ENCODE assay signal across 14 mouse cellular contexts in the genomic region with DNA sequence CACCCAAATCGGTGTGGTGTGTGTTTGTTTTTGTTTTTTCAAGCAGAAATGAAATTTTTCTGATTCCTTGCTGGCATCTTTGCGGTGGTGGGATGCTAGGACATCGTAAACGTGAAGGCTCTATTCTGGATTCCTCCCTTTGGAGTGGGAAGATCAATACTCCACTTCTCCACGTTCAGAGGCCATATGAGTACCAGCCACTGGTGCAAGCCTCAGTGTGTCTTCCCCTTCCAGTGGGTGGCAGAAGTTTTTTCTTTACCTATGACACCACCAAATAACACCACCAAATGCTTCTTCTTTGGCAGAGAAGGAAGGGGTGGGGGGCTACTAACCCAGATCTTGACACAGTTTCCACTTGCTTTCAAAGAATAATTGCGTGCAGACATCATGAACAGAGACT. TPM values are rescaled to one million over a fixed set of nuclear protein-coding genes. Genes with fewer than 3 reads are reported as not detected.
DNase-seq lines count a peak whose midpoint lies in the region; ATAC-seq lines count a peak whose summit lies in the region.
"Had no signal": no experiment of that assay in that cellular context is flagged by ENCODE, and none has a peak within 500 bp of the region (broad histone marks: within the 10 kb centered on the region; RNA-seq: fewer than 3 reads in every experiment).

No protein-coding gene starts in this region.

- WGBS in heart, embryonic 15.5 days: 18% methylated on average over 6 of the region's 6 CpGs
- 2% methylated on average over 6 of the region's 6 CpGs for WGBS in lung, embryonic 16.5 days
- WGBS in intestine, embryonic 14.5 days: 6% methylated on average over 6 of the region's 6 CpGs
- 13% methylated on average over 6 of the region's 6 CpGs for WGBS in stomach, embryonic 15.5 days

- H3K9me3 ChIP-seq in heart, embryonic 15.5 days (replicated peaks): no peaks in the 10 kb centered on the region
- no peaks in the 10 kb centered on the region for H3K9me3 ChIP-seq in lung, embryonic 16.5 days (ENCODE audit: control insufficient read depth, low read length)
- H3K9me3 ChIP-seq in intestine, embryonic 14.5 days (ENCODE audit: control insufficient read depth, low read length): no peaks in the 10 kb centered on the region
- H3K9me3 ChIP-seq in stomach, embryonic 15.5 days: no peaks in the 10 kb centered on the region
- H3K9me3 ChIP-seq: forebrain, embryonic 12.5 days; liver, embryonic 13.5 days had no signal

- no peaks in the 10 kb centered on the region for H3K36me3 ChIP-seq in heart, embryonic 15.5 days
- no peaks in the 10 kb centered on the region for H3K36me3 ChIP-seq in lung, embryonic 16.5 days (ENCODE audit: control insufficient read depth, insufficient read depth, low read length)
- no peaks in the 10 kb centered on the region for H3K36me3 ChIP-seq in intestine, embryonic 14.5 days (ENCODE audit: control insufficient read depth, insufficient read depth, low read length)
- H3K36me3 ChIP-seq in stomach, embryonic 15.5 days: no peaks in the 10 kb centered on the region
- H3K36me3 ChIP-seq: forebrain, embryonic 12.5 days; liver, embryonic 13.5 days had no signal

- H3K4me1 ChIP-seq in heart, embryonic 15.5 days (replicated peaks): peaks cover 35% of the 10 kb centered on the region
- peaks cover 32% of the 10 kb centered on the region for H3K4me1 ChIP-seq in lung, embryonic 16.5 days (replicated peaks; ENCODE audit: control insufficient read depth, insufficient read depth, low read length)
- peaks cover 20% of the 10 kb centered on the region; the same call in 1 of the 2 replicates for H3K4me1 ChIP-seq in intestine, embryonic 14.5 days (replicated peaks; ENCODE audit: control insufficient read depth, insufficient read depth, low read length)
- H3K4me1 ChIP-seq in stomach, embryonic 15.5 days: peaks cover 16% of the 10 kb centered on the region

- peak overlapping the region; percentile 71 for H3K4me2 ChIP-seq in heart, embryonic 15.5 days
- H3K4me2 ChIP-seq in lung, embryonic 16.5 days (ENCODE audit: low read depth, low read length): peak overlapping the region; percentile 75
- peak overlapping the region; percentile 63 for H3K4me2 ChIP-seq in intestine, embryonic 14.5 days (ENCODE audit: low read length)
- H3K4me2 ChIP-seq in stomach, embryonic 15.5 days: peak overlapping the region; percentile 83

- peaks cover 95% of the 10 kb centered on the region for H3K27me3 ChIP-seq in heart, embryonic 15.5 days
- H3K27me3 ChIP-seq in lung, embryonic 16.5 days (ENCODE audit: control insufficient read depth, insufficient read depth, low read depth, low read length): peaks cover 94% of the 10 kb centered on the region
- peaks cover 98% of the 10 kb centered on the region for H3K27me3 ChIP-seq in intestine, embryonic 14.5 days (replicated peaks; ENCODE audit: control insufficient read depth, insufficient read depth, low read length)
- H3K27me3 ChIP-seq in stomach, embryonic 15.5 days (replicated peaks): peaks cover 86% of the 10 kb centered on the region

- H3K9ac ChIP-seq in heart, embryonic 15.5 days: no peak overlapping the region
- H3K9ac ChIP-seq in lung, embryonic 16.5 days (ENCODE audit: low read length): peak overlapping the region; percentile 61; the same call in 1 of the 2 replicates
- H3K9ac ChIP-seq in intestine, embryonic 14.5 days (ENCODE audit: low read length): no peak overlapping the region
- no peak overlapping the region for H3K9ac ChIP-seq in stomach, embryonic 15.5 days
- H3K9ac ChIP-seq: forebrain, embryonic 12.5 days had no signal

- DNase-seq in heart, adult 9 months (ENCODE audit: low spot score in 2 of 2): no peak
- DNase-seq in lung, postnatal 10 days: no peak
- DNase-seq in intestine, embryonic 14.5 days (ENCODE audit: low spot score): no peak
- DNase-seq in adrenal gland, adult 2 months: no peak
- DNase-seq: cerebellum, adult 9-11 months; liver, embryonic 13.5 days; thymus, adult 2 months had no signal

- H3K27ac ChIP-seq in heart, embryonic 15.5 days: no peak overlapping the region
- H3K27ac ChIP-seq in lung, embryonic 16.5 days (ENCODE audit: low read length): no peak overlapping the region
- no peak overlapping the region for H3K27ac ChIP-seq in intestine, embryonic 14.5 days (ENCODE audit: low read depth)
- 0 out of 2 replicates have a peak overlapping the region, but pooled peaks have one; percentile 54 for H3K27ac ChIP-seq in stomach, embryonic 15.5 days
- H3K27ac ChIP-seq: forebrain, embryonic 12.5 days; liver, embryonic 13.5 days had no signal

- peak overlapping the region; percentile 43; the same call in 1 of the 2 replicates for H3K4me3 ChIP-seq in heart, embryonic 15.5 days
- H3K4me3 ChIP-seq in lung, embryonic 16.5 days (ENCODE audit: low read length): peak overlapping the region; percentile 48
- peak overlapping the region; percentile 33 for H3K4me3 ChIP-seq in intestine, embryonic 14.5 days (ENCODE audit: low read depth, low read length)
- H3K4me3 ChIP-seq in stomach, embryonic 15.5 days (replicated peaks): peak overlapping the region; percentile 44

- no peak for ATAC-seq in heart, embryonic 15.5 days (replicated peaks; ENCODE audit: insufficient number of reproducible peaks, insufficient read depth, low FRiP score, low read depth)
- no peak for ATAC-seq in lung, embryonic 16.5 days (ENCODE audit: low read depth)
- ATAC-seq in intestine, embryonic 14.5 days (replicated peaks; ENCODE audit: low FRiP score, low TSS enrichment, low read depth): no peak
- no peak for ATAC-seq in stomach, embryonic 15.5 days (ENCODE audit: insufficient read depth, low FRiP score, low read depth)
- no peak for ATAC-seq in cerebellum, adult (ENCODE audit: insufficient number of reproducible peaks, low FRiP score, low TSS enrichment)

RNA-seq across cellular contexts. Expression of a gene that starts 1.5 kb away (rescaled TPM):
- polyA plus RNA-seq in heart, embryonic 15.5 days (2015; fragmentation: Nextera tagmentation; extraction: Ambion mirVana): 0.34 and 0.94 TPM in 2 replicates
- 3.1 and 3.3 TPM in 2 replicates for polyA plus RNA-seq in lung, embryonic 16.5 days (2015; fragmentation: Nextera tagmentation; extraction: Ambion mirVana)
- 6.5 and 7.7 TPM in 2 replicates for polyA plus RNA-seq in intestine, embryonic 14.5 days (2014; fragmentation: Nextera tagmentation; extraction: Ambion mirVana)
- 7.2 and 9.4 TPM in 2 replicates for polyA plus RNA-seq in stomach, embryonic 15.5 days (2015; fragmentation: Nextera tagmentation; extraction: Ambion mirVana)
- total RNA-seq in adrenal gland, adult 2 months (2021): under 1 TPM; 0.09 to 0.38 TPM
- polyA plus RNA-seq in adrenal gland, adult 2 months (2012; rRNA removed): 0.62 and 0.66 TPM in 2 replicates
- total RNA-seq: layer of hippocampus, postnatal 14 days; megakaryocyte-erythroid progenitor cell, adult 5-6 weeks had no signal

RNA-seq across cellular contexts. Expression of a gene that starts 10.2 kb away (rescaled TPM):
- polyA plus RNA-seq in heart, embryonic 15.5 days (2015; fragmentation: Nextera tagmentation; extraction: Ambion mirVana): 6.4 and 8.5 TPM in 2 replicates
- polyA plus RNA-seq in lung, embryonic 16.5 days (2015; fragmentation: Nextera tagmentation; extraction: Ambion mirVana): 0.58 and 0.62 TPM in 2 replicates
- polyA plus RNA-seq in intestine, embryonic 14.5 days (2014; fragmentation: Nextera tagmentation; extraction: Ambion mirVana): 0.43 and 0.48 TPM in 2 replicates
- 0.77 and 0.90 TPM in 2 replicates for polyA plus RNA-seq in stomach, embryonic 15.5 days (2015; fragmentation: Nextera tagmentation; extraction: Ambion mirVana)
- 1 to 10 TPM; 3.3 to 6.3 TPM for total RNA-seq in adrenal gland, adult 2 months (2021)
- 14.4 and 15.2 TPM in 2 replicates for polyA plus RNA-seq in adrenal gland, adult 2 months (2012; rRNA removed)
- total RNA-seq: megakaryocyte-erythroid progenitor cell, adult 5-6 weeks had no signal

RNA-seq across cellular contexts. Expression of a gene that starts 18.0 kb away (rescaled TPM):
- polyA plus RNA-seq in heart, embryonic 15.5 days (2015; fragmentation: Nextera tagmentation; extraction: Ambion mirVana): 29.7 and 38.2 TPM in 2 replicates
- 50.6 and 59.2 TPM in 2 replicates for polyA plus RNA-seq in lung, embryonic 16.5 days (2015; fragmentation: Nextera tagmentation; extraction: Ambion mirVana)
- 59.2 and 62.9 TPM in 2 replicates for polyA plus RNA-seq in intestine, embryonic 14.5 days (2014; fragmentation: Nextera tagmentation; extraction: Ambion mirVana)
- 53.9 and 56.3 TPM in 2 replicates for polyA plus RNA-seq in stomach, embryonic 15.5 days (2015; fragmentation: Nextera tagmentation; extraction: Ambion mirVana)
- 10 to 100 TPM; 31.8 to 35.6 TPM for total RNA-seq in adrenal gland, adult 2 months (2021)
- polyA plus RNA-seq in adrenal gland, adult 2 months (2012; rRNA removed): 62.7 and 65.6 TPM in 2 replicates

RNA-seq across cellular contexts. Expression of a gene that starts 42.0 kb away (rescaled TPM):
- polyA plus RNA-seq in heart, embryonic 15.5 days (2015; fragmentation: Nextera tagmentation; extraction: Ambion mirVana): 3.3 and 9.6 TPM in 2 replicates
- 126 and 138 TPM in 2 replicates for polyA plus RNA-seq in lung, embryonic 16.5 days (2015; fragmentation: Nextera tagmentation; extraction: Ambion mirVana)
- polyA plus RNA-seq in intestine, embryonic 14.5 days (2014; fragmentation: Nextera tagmentation; extraction: Ambion mirVana): 129 and 149 TPM in 2 replicates
- 131 and 136 TPM in 2 replicates for polyA plus RNA-seq in stomach, embryonic 15.5 days (2015; fragmentation: Nextera tagmentation; extraction: Ambion mirVana)
- under 1 TPM; 0.52 to 0.73 TPM for total RNA-seq in adrenal gland, adult 2 months (2021)
- polyA plus RNA-seq in adrenal gland, adult 2 months (2012; rRNA removed): 0.92 and 2.3 TPM in 2 replicates
- total RNA-seq: megakaryocyte-erythroid progenitor cell, adult 5-6 weeks had no signal
